Mouse (Mus musculus): ENCODE data around the gene Chmp3. TPM values are rescaled to one million over a fixed set of nuclear protein-coding genes. Genes with fewer than 3 reads are reported as not detected.

Gene Chmp3
- polyA plus RNA-seq, 1 experiment from 2014 or later, result 69.3 TPM

DNA sequence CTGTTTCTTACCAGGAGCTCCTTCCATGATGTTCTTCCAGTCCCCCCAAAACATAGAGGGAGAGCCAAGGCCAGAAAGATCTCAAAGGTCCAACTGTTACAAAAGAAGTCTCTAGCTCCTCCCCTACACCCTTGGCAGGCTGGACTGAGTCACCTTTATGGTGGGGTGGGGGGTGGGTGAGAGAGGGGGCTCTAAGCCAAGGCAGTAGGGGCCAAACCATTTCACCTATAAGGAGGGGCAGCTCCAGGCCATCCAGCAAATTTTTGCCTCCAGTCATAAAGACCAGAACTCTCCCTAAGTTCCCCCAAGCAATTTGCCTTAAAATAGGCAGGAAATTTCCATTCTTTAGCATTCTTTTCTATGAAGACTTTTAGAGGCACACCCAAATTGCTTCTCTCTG is 65.4 kb downstream of the Chmp3 start:
- Histone ChIP-seq H3K27me3 (no peaks in the 10 kb centered on the region), H3K27ac (replicated peaks) (no peak overlapping the region)
- ATAC-seq (ENCODE audit: insufficient number of reproducible peaks, low FRiP score, low TSS enrichment, low read depth), result no peak

DNA sequence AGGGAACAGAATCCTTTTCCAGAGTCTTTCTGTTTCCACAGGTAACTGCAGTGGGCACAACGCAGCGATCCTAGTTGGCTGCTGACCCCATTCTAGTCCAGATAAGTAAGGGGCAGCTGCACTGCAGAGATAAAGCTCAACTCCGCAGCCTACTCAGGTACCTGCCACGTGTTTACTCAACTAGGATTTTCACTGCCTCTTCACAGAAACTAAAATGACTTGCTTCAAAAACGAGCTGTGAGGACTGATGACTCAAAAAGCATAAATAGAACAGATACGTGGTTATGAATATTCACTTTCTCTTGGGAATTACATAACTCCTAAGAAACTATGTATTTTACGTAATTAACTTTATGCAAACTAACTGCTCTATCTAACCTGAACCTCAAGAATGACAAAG is 66.4 kb downstream of the Chmp3 start:
- Histone ChIP-seq H3K4me2 (replicated peaks) (no peak overlapping the region), H3K4me1 (no peaks in the 10 kb centered on the region), H3K9ac (no peak overlapping the region), H3K9me3 (replicated peaks) (no peaks in the 10 kb centered on the region), H3K27me3 (no peaks in the 10 kb centered on the region), H3K4me3 (replicated peaks) (no peak overlapping the region), H3K36me3 (peaks cover 56% of the 10 kb centered on the region), H3K27ac (replicated peaks) (no peak overlapping the region)
- 86% methylated on average over 7 of the region's 7 CpGs for WGBS
- ATAC-seq (ENCODE audit: insufficient number of reproducible peaks, low FRiP score, low TSS enrichment, low read depth), result no peak

More for the DNA sequence above, 65.4 kb downstream of the Chmp3 start:
- H3K36me3 ChIP-seq, result peaks cover 63% of the 10 kb centered on the region
- no peak overlapping the region for H3K4me2 ChIP-seq (replicated peaks)
- H3K4me3 ChIP-seq (replicated peaks), result no peak overlapping the region
- H3K4me1 ChIP-seq, result no peaks in the 10 kb centered on the region
- no peaks in the 10 kb centered on the region for H3K9me3 ChIP-seq (replicated peaks)
- no peak overlapping the region for H3K9ac ChIP-seq

DNA sequence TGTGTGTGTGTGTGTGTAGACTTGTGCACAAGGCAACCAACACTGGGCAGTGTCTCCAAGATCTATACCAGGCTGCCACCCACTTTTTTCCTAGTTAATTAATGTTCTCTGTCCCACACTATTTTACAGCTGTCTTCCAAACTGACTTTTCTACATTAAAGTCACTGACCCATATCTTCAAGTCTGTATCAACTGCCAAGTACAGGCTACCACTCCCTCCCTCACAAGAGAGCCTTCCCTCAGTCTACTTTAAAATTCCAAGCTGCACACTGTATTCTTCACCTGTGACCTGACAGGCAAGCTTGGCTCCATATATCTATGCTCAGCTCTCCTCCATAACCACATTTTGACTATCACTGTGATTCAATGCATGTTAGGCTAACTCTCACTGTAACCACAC is 69.6 kb downstream of the Chmp3 start:
- Histone ChIP-seq H3K9me3 (replicated peaks) (no peaks in the 10 kb centered on the region), H3K4me1 (no peaks in the 10 kb centered on the region), H3K36me3 (peaks cover 66% of the 10 kb centered on the region), H3K27me3 (no peaks in the 10 kb centered on the region), H3K4me3 (replicated peaks) (no peak overlapping the region), H3K9ac (no peak overlapping the region), H3K27ac (replicated peaks) (no peak overlapping the region), H3K4me2 (replicated peaks) (no peak overlapping the region)
- no peak for ATAC-seq (ENCODE audit: insufficient number of reproducible peaks, low FRiP score, low TSS enrichment, low read depth)

DNA sequence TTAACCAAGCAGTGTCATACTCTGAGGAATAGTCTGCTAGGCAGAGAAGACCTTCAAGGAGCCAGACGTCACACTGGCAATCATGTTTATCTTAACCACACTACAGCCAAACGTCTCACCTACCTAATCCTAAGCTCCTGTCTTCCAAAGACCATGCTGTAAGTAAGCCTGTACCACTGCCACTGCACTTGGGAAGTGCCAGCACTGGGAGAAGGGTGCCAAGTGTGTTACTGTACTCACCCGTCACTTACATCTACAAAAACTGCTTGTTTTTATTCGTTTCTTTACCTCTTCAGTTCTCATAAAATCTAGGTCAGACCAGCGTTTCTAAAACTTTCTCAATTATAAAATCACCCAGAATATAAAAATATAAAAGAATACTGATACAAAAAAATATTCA is 73.4 kb downstream of the Chmp3 start:
- no peak overlapping the region for H3K4me3 ChIP-seq (replicated peaks)
- H3K4me2 ChIP-seq (replicated peaks), result no peak overlapping the region
- no peaks in the 10 kb centered on the region for H3K9me3 ChIP-seq (replicated peaks)
- no peak overlapping the region for H3K9ac ChIP-seq
- H3K36me3 ChIP-seq, result peaks cover 55% of the 10 kb centered on the region
- peaks cover under 1% of the 10 kb centered on the region; the same call in 1 of the 2 replicates for H3K4me1 ChIP-seq
- H3K27ac ChIP-seq (replicated peaks), result no peak overlapping the region
- no peak for ATAC-seq (ENCODE audit: insufficient number of reproducible peaks, low FRiP score, low TSS enrichment, low read depth)
- H3K27me3 ChIP-seq, result no peaks in the 10 kb centered on the region
- 83% methylated on average over 5 of the region's 5 CpGs for WGBS

DNA sequence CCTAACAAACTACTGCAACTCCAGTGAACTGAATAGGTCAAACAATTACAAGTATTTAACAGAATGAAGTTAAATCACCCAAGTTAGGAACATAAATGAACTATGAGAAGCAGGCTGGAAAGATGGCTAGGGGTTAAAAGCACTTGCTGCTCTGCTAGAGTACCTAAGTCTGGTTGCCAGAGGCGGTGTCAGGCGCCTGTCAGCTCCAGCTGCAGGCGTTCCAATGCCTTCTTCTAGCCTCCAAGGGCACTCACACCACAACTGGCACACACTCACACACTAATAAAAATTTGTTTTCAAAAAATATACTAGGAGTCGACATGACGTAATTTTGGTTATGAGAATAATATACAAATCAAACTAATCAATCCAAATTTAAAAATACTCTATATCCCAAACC is 78.0 kb downstream of the Chmp3 start:
- Histone ChIP-seq H3K9ac (no peak overlapping the region), H3K4me2 (replicated peaks) (no peak overlapping the region), H3K4me3 (replicated peaks) (no peak overlapping the region), H3K27ac (replicated peaks) (no peak overlapping the region), H3K4me1 (peaks cover 7% of the 10 kb centered on the region), H3K9me3 (replicated peaks) (no peaks in the 10 kb centered on the region), H3K36me3 (peaks cover 61% of the 10 kb centered on the region), H3K27me3 (no peaks in the 10 kb centered on the region)
- WGBS, result 79% methylated on average over 5 of the region's 5 CpGs
- no peak for ATAC-seq (ENCODE audit: insufficient number of reproducible peaks, low FRiP score, low TSS enrichment, low read depth)

DNA sequence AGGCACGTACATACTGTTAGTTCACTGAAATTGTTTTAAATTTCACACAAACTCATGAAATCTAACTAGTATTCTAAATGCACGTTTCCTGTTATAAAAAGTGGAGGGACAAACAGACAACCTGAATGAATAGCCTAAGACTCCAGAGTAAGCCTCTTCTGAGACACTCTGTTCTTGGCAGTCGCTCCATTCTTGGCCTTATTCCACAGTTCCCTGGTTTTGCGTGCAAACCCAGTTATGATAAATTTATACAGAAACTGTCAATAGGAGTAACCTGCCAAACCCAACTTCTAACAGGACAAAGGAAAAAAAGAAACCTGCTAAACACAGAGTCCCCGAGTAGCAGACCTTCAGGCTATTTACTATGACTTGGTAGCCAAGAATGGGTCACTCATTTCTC is 78.4 kb downstream of the Chmp3 start:
- H3K9me3 ChIP-seq (replicated peaks), result no peaks in the 10 kb centered on the region
- H3K27me3 ChIP-seq, result no peaks in the 10 kb centered on the region
- no peak overlapping the region for H3K9ac ChIP-seq
- peaks cover 7% of the 10 kb centered on the region for H3K4me1 ChIP-seq
- H3K27ac ChIP-seq (replicated peaks), result no peak overlapping the region
- H3K4me2 ChIP-seq (replicated peaks), result no peak overlapping the region
- 70% methylated on average over 5 of the region's 5 CpGs for WGBS
- H3K36me3 ChIP-seq, result peaks cover 61% of the 10 kb centered on the region
- ATAC-seq (ENCODE audit: insufficient number of reproducible peaks, low FRiP score, low TSS enrichment, low read depth), result no peak
- H3K4me3 ChIP-seq (replicated peaks), result no peak overlapping the region

DNA sequence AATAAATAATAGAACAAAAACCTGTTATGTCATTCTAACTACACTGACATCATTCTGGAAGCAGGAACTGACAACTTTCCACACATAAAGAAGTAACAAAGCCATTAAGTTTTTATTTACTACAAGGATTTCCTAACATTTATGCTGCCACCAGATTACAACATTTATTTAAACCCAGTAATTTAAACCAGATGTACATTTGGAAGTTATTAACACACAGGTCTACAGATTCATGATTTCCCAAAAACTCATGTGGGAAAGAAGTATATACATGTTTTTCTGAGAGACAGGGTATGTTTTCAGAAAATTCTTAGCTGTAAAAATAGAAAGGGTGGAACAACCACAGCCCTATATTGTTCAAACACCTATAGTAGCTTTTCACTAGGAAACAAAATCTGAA is 81.1 kb downstream of the Chmp3 start:
- Histone ChIP-seq H3K27ac (replicated peaks) (no peak overlapping the region), H3K36me3 (peaks cover 51% of the 10 kb centered on the region)
- ATAC-seq (ENCODE audit: insufficient number of reproducible peaks, low FRiP score, low TSS enrichment, low read depth), result no peak

GRCm38 (mm10) chr6:71625984-71626383 is 82.4 kb downstream of the Chmp3 start:
- H3K4me3 ChIP-seq (replicated peaks), result no peak overlapping the region
- no peaks in the 10 kb centered on the region for H3K27me3 ChIP-seq
- H3K36me3 ChIP-seq, result peaks cover 44% of the 10 kb centered on the region
- H3K9ac ChIP-seq, result no peak overlapping the region
- H3K27ac ChIP-seq (replicated peaks), result no peak overlapping the region
- no peak for ATAC-seq (ENCODE audit: insufficient number of reproducible peaks, low FRiP score, low TSS enrichment, low read depth)
- 92% methylated on average over 2 of the region's 2 CpGs for WGBS
- no peaks in the 10 kb centered on the region for H3K9me3 ChIP-seq (replicated peaks)
- peaks cover 22% of the 10 kb centered on the region for H3K4me1 ChIP-seq
- H3K4me2 ChIP-seq (replicated peaks), result no peak overlapping the region

More for the DNA sequence above, 81.1 kb downstream of the Chmp3 start:
- Histone ChIP-seq H3K4me1 (peaks cover 12% of the 10 kb centered on the region), H3K9ac (no peak overlapping the region), H3K4me3 (replicated peaks) (no peak overlapping the region), H3K4me2 (replicated peaks) (no peak overlapping the region), H3K9me3 (replicated peaks) (no peaks in the 10 kb centered on the region), H3K27me3 (no peaks in the 10 kb centered on the region)

GRCm38 (mm10) chr6:71627325-71627724 is 83.7 kb downstream of the Chmp3 start:
- H3K9ac ChIP-seq, result no peak overlapping the region
- H3K4me2 ChIP-seq (replicated peaks), result no peak overlapping the region
- no peaks in the 10 kb centered on the region for H3K9me3 ChIP-seq (replicated peaks)
- peaks cover 41% of the 10 kb centered on the region for H3K36me3 ChIP-seq
- no peak overlapping the region for H3K27ac ChIP-seq (replicated peaks)
- no peaks in the 10 kb centered on the region for H3K27me3 ChIP-seq
- H3K4me1 ChIP-seq, result peaks cover 26% of the 10 kb centered on the region
- no peak overlapping the region for H3K4me3 ChIP-seq (replicated peaks)
- no peak for ATAC-seq (ENCODE audit: insufficient number of reproducible peaks, low FRiP score, low TSS enrichment, low read depth)

DNA sequence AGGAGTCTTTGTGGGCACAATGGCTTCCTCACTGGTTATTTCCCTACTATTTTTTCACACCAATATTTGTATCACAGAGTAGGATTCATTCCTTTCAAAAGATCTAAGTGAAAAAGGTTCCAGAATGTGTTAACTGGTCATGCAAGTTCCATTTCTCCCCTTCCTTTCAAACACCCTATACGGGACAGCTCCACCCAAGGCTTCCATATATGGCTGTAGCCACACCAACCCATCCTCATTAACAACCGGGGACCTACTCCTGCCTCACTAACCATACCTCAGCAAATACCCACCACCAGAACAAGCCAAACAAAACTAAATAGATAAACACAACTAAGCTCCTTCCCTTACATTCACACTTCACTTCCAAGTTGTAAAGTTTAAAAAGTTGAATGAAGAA is 87.6 kb downstream of the Chmp3 start:
- Histone ChIP-seq H3K4me1 (peaks cover 21% of the 10 kb centered on the region), H3K27ac (replicated peaks) (no peak overlapping the region), H3K27me3 (no peaks in the 10 kb centered on the region), H3K4me2 (replicated peaks) (peak overlapping the region; percentile 68), H3K9ac (no peak overlapping the region), H3K36me3 (peaks cover 13% of the 10 kb centered on the region), H3K9me3 (replicated peaks) (no peaks in the 10 kb centered on the region), H3K4me3 (replicated peaks) (peak overlapping the region; percentile 86)
- 8% methylated on average over 2 of the region's 2 CpGs for WGBS
- ATAC-seq (ENCODE audit: insufficient number of reproducible peaks, low FRiP score, low TSS enrichment, low read depth), result no peak

GRCm38 (mm10) chr6:71631706-71632461 is 88.3 kb downstream of the Chmp3 start:
- ATAC-seq (ENCODE audit: insufficient number of reproducible peaks, low FRiP score, low TSS enrichment, low read depth), result no peak
- WGBS, result 2% methylated on average over 40 of the region's 42 CpGs
- Histone ChIP-seq H3K4me3 (replicated peaks) (peak overlapping the region; percentile 86), H3K36me3 (peaks cover 7% of the 10 kb centered on the region), H3K27ac (replicated peaks) (peak overlapping the region; percentile 98), H3K4me2 (replicated peaks) (peak overlapping the region; percentile 68), H3K27me3 (peaks cover 2% of the 10 kb centered on the region; the same call in 1 of the 2 replicates), H3K9ac (peak overlapping the region; percentile 79), H3K9me3 (replicated peaks) (no peaks in the 10 kb centered on the region), H3K4me1 (peaks cover 21% of the 10 kb centered on the region)

Measured in embryonic facial prominence, embryonic 15.5 days (tissue).